Mouse (Mus musculus) heart, postnatal 4 days (tissue): ENCODE results near the gene Procr. TPM values are rescaled to one million over a fixed set of nuclear protein-coding genes. Genes with fewer than 3 reads are reported as not detected.

Experiments
- DNase-seq: peaks from one replicate; pipeline ENCODE4 v3.0.0; 2021
- total RNA-seq, 2 experiments: library from RNA; stranded (reverse); gene quantifications; 2 replicates each; pipeline ENCODE4 v1.2.3; 2021

The Procr gene
- total RNA-seq, 2 experiments from 2014 or later = 5.6 to 8.0 TPM

- DNase-seq = peak; percentile 14
Observed at GRCm38 (mm10) chr2:155756855-155757566, 6.1 kb downstream of the Procr start.

DNA sequence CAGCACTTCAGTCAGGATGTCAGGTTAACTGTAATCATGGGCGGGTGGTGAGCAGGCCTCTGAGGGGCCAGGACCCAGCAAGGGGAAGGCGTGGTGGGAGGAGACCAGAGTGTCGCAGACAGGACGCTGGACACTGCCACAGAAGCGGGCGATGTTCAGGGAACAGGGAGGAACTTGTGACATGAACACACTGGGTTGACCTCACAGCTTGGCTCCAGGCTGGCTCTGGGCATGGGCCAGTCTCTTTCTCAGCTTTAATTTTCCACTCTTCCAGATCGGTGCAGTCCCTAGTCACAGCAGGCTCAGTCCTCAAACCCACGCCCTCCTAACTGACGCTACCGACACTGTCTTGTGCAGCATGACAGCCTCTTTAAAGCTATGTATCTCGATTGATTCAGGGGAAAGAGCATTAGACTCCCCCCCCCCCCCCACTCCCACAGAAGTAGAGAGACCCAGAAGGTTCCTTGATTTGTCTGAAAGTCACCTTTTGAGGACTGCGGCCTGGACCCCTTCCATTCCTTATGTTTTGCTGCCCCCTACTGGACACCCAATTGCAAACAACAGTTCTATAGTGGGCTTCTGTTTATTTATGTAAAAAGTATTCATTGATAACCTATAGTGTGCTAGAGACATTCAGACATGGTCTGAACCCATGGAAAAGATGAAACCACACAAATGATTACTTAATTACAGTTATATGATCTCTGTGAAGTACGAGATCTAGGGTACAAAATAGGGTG lies 13.9 kb downstream of the Procr start:
- DNase-seq = peak; percentile 81

- no peak for DNase-seq
Observed at GRCm38 (mm10) chr2:155773664-155774063, 22.7 kb downstream of the Procr start.

GRCm38 (mm10) chr2:155774261-155774926 lies 23.5 kb downstream of the Procr start:
- DNase-seq = no peak

DNA sequence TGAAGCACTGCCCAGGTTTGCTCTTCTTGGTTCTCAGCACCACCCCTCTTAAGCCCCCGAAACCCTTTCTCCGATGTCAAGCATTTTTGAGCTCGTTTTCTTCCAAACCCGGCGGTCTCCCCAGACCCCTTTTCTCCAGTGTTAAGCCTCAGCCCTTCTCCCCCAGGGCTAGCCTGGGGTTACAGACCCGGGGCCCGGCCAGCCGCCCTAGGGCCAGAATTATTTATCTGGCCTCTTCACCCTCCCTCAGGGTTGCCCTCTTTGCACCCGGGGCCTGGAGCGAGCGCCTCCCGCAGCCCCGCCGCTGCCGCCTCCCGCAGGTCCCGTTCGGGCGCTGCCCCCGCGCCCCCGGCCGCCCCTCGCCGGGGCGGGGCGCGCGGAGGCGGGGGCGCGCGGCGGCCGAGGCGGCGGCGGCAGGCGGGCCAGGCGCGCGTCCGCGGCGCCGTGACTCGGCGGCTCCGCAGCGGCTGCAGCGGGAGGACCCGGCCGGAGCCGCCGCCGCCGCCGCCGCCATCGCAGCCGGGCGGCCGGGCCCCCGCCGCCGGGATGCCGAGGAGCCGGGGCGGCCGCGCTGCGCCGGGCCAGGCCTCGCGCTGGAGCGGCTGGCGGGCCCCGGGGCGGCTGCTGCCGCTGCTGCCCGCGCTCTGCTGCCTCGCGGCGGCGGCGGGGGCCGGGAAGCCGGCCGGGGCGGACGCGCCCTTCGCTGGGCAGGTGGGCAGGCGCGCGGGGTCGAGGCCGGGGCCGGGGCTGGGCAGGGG lies 24.2 kb downstream of the Procr start, which contains the start of gene Mmp24:
Mmp24 (plus strand) TSS at position 416 of the 758 bp plus-strand sequence.
- DNase-seq = no peak

DNA sequence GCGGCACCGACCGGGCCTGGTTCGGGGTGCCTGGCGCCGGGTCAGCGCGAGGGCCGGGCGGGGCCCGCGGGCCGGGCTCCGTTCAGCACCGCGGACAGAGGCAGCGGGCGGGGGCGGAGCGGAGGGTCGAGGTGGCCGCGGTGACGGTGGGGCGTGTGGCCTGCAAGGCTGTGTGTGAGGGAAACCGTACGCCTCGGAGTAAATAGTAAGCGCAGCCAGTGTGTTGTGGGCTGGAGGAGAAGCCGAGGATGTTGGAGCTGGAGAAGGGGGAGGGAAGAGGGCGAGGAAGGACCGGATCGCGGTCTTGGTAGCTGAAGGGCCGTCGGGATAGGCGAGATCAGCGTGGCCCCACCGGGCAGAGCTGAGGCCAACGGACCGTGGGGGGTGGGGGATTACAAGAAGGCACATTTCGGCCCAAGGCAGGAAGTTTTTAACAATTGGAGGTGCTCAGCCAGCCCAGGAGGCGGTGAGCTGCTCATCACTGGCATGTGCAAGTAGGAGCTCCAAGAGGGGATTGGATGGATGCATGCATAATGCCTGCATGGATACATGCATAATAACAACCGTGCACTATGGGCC lies 24.9 kb downstream of the Procr start:
- DNase-seq = peak; percentile 80

- no peak for DNase-seq
Observed at GRCm38 (mm10) chr2:155776824-155777687, 26.1 kb downstream of the Procr start.

- DNase-seq = no peak
Observed at GRCm38 (mm10) chr2:155777688-155777985, 26.7 kb downstream of the Procr start.

DNA sequence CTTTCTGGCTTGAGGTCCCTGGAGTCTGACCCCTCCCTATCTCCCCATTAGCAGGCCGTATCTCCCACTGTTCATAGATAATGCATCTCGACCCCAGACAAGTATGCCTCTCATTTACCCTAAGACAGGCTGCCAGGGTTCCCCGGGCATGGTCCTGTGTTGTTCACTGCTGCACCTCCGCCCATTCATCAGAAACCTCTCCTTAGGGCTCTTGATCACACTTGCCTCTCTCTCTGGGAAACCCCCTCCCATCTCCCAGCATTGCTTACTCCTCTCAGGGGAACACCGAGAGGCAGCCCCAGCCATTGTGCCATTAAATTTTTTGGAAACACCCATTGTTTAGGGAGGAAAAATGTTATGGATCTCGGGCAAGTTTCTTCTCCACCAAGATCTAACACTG lies 27.1 kb downstream of the Procr start:
- DNase-seq = no peak

DNA sequence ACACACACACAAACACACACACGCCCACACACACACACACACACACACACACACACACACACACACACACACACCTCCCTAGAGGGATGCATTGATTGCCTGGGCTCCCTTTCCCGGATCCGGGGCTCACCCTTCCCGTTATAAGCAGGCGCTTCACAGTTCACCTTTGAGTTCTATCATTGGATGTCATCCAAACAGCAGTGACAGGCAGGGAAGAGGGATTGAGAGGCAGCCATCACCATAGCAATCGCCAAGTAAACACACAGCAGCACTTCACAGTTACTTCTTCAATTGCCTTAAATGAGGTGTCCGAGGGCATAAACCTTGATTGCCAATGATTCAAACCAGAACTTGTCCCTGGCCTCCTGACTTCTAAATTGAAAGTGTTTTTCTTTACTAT lies 28.1 kb downstream of the Procr start:
- no peak for DNase-seq

GRCm38 (mm10) chr2:155779506-155779905 lies 28.6 kb downstream of the Procr start:
- DNase-seq = no peak

DNA sequence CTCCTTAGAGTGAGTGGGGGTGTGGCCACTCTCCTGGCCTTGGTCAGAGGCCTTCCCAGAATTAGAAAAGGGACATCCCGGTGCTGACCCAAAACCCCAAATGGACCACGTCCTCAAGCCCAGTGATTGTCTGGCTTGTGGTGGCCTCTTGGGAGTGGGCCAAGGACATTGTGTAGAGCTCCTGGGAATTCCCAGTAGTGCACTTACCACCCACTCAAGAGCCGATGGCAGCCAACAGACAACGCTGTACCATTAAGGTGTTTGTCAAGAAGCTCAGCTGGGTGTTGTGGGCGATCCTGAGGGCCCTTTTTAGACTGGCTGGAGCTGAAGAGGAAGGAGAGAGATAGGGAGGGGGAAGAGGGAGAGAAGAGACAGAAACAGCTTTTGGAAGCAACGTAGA lies 33.6 kb downstream of the Procr start:
- no peak for DNase-seq

DNA sequence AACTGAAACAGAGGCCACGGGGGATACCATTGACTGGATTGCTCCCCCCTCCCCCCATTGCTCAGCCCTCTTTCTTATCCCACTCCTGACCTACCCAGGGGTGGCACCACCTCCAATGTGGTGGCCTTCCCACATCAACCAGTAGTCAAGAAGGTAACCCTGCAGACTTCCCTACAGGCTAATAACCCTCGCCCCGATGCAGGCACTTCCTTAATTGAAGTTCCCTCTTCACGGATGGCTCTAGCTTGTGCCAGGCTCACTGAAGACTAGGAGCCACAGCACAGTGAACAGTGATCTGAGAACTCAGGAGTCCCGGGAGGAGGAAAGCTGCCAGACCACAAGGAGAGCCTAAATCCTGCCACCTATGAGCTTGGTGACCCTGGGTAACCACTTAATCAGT lies 36.0 kb downstream of the Procr start:
- DNase-seq = no peak

DNA sequence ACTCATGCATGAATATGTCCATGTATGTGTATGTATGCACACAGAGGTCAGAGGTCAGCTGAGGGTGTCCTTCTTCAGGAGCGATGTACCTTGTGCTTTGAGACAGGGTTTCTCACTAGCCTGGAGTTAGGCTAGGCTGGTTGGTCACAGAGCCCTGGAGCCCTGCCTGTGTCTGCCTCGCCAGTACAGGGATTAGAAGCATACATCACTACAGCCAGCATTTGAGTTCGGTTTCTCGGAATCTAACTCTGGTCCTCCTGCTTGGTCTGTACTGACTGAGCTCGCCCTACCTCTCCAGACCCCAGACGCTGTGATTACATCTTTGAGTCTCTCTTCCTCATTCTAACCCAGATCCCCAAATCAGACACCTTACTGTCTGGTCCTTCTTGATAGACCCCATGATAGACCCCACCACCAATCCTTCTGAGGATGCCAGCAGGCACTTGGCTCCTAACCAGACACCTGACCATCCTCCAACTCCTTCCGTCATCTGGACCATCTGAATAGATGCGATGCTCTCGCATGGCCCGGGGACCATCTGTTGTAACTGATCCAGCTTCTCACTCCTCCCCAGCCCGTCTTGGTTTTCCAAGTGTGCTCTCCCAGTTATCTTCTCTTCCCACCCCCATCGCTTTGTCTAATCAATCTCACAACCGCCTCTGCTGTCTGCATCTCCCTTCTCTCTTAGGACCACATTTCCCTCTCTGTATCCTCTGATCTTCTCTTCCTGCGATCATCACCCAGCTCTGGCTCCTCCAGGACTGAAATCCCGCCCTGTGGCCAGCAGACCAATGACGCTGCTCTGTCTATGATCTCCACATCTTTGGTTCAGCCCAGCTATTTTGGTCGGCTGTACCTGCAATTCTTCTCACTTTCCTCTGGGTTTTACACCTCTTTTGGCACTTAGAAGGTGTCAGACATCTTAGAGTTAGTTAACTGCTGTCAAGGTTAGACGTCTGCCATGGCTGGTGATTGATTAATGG lies 37.3 kb downstream of the Procr start:
- DNase-seq = no peak

- no peak for DNase-seq
Observed at GRCm38 (mm10) chr2:155792899-155793298, 42.0 kb downstream of the Procr start.

DNA sequence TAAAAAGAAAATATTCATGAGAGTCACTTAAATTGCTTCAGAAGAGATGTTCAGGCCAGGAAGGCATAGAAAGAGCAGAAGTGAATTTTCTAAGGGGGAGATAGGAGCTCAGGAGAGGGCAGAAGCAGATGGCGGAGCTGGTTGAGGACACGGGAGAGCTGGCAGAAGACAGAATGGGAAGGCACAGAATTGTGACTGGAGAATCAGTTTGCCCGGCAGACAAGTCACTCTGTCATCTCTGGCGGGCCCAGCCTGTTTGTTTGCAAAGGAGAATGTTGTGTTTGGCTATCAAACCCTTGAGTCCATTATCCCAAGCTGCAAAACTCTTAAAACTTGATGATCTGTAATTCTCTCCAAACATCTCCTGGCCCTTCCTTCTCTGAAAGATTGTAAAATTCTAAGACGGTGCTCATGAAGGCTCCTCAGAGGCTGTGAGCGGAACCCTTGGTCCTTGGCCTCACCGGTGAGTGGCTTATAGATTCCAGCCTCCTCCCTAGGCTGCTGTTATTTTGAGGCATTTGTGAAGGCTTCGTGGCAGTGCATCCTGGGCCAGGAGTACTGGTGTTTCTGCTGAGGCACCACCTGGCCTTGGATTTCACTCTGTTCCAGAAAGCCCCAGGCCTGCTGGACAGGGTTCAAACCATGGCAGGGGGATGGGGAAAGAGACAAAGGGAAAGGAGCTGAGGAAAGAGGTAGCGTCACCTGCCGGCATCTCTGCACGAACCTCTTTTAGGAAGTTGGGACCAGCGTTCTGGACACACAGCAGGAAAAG lies 43.9 kb downstream of the Procr start:
- DNase-seq = no peak

DNA sequence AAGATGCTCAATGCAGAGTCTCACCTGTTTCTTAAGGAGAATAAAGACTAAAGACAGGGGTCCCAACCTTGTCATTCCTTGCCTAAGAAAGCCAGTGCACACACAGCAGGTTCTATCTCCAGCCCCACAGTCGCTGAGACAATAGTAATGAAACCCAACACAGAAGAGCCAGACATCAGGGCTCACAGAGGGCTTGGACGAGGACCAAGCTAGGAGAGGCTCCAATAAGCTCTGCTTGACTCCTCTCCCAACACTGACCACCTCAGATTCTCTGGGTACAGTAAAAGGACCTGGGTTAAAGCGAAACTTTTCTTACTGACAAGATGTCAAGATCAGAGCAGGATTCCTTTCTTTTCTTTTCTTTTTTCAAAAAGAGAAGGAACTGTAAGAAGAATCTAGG lies 47.7 kb downstream of the Procr start:
- no peak for DNase-seq

- no peak for DNase-seq
Observed at GRCm38 (mm10) chr2:155802761-155803160, 51.8 kb downstream of the Procr start.

DNA sequence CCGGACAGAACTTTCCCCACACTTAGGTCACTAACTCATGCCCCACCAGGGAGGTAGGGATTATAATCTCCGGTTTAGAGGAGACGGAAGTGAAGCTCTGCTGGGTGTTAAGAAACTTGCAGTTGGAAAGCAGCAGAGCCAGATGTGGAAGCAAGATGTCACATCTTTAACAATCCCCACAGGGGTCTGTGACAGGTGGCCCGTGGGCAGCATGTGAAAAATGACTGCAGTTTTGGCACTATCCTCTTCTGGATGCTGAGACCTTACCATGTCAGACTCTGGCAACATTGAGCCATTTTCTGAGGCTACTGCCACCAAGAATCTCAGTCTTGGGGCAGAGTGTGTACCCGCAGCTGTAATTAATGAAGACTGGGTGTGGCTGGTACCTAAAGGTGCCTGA lies 53.1 kb downstream of the Procr start:
- no peak for DNase-seq
